Mouse (Mus musculus): Measurements from ENCODE around the gene Gm43064. TPM values are rescaled to one million over a fixed set of nuclear protein-coding genes. Genes with fewer than 3 reads are reported as not detected.
"Not testable (repeated sequence)": the region's sequence is repeated elsewhere in the genome, so short reads cannot be mapped to it uniquely, and the experiment has no call there.

Gene Gm43064
- polyA plus RNA-seq, 1 experiment from 2014 or later: 0.39 TPM

GRCm38 (mm10) chr3:103830681-103831080, 21.3 kb downstream of the Gm43064 start:
- ATAC-seq (ENCODE audit: insufficient number of reproducible peaks, insufficient read depth, low FRiP score, low read depth); H3K9me3 ChIP-seq (ENCODE audit: control insufficient read depth, low read length); H3K4me3 ChIP-seq (ENCODE audit: control insufficient read depth in 1 of 2, insufficient read depth in 1 of 2, low read depth in 1 of 2, low read length in 2 of 2); H3K36me3 ChIP-seq (ENCODE audit: control insufficient read depth, insufficient read depth, low read length); H3K27me3 ChIP-seq (ENCODE audit: control insufficient read depth, insufficient read depth, low read length); H3K4me2 ChIP-seq (ENCODE audit: low read length); H3K9ac ChIP-seq (ENCODE audit: low read length): not testable (repeated sequence)
- 65% methylated on average over 1 of the region's 1 CpGs for WGBS
- peak overlapping the region in 1 of 2 experiments; percentile 19; a peak in 1 of 4 replicates for H3K27ac ChIP-seq (replicated peaks in 1 of 2; ENCODE audit: control insufficient read depth in 1 of 2, insufficient read depth in 1 of 2, low read depth in 2 of 2, low read length in 2 of 2)
- H3K4me1 ChIP-seq (ENCODE audit: control insufficient read depth in 2 of 2, insufficient read depth in 2 of 2, low read length in 2 of 2): peaks cover 5 to 24% of the 10 kb centered on the region in 2 experiments

DNA sequence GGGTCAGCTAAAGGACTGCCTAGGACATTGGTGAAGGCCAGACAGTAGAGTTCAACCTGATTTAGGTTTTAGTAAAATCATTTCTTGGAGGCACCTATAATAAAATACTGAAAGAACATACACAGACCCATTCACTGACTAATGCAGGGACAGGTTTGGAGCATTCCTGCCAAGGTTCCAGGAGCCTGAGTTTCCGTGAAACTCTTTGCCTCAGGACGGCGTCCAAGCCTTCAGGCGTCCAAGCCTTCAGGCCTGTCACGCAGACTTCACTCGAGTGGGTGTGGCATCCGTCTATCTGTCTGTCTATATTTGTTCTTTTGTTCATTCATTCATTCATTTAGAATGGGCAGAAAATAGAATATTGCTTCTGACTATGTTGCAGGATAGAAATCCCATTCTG, 21.8 kb downstream of the Gm43064 start:
- WGBS: 46% methylated on average over 7 of the region's 7 CpGs

DNA sequence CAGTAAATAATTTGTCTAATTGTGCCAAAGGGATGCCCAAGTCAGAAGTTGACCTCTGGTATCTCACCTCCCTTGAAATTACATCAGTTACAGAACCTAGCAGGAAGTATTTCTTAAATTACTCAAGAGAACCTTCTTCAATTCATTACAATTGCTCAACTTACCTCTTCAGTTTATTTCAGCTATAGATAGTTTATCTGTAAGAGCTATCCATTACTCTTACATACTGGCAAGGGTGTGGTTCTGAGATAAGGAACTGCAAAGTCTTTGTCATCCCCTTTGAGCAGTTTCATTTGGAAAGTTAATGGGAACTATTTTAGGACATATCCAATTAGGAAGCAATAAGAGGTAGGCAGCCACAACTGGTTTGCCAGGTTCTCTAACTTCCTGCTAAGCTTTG, 23.1 kb downstream of the Gm43064 start, which contains the start of gene Bcl2l15:
TSS of gene Bcl2l15 (plus strand) at position 176 of the 400 bp plus-strand sequence.
- Histone ChIP-seq H3K27ac (replicated peaks in 1 of 2; ENCODE audit: control insufficient read depth in 1 of 2, insufficient read depth in 1 of 2, low read depth in 2 of 2, low read length in 2 of 2) (peak within 1 kb of the TSS in 1 of 2 experiments; percentile 19; a peak in 2 of 4 replicates), H3K9ac (ENCODE audit: low read length) (no peak within 1 kb of the TSS), H3K9me3 (ENCODE audit: control insufficient read depth, low read length) (no peaks in the 10 kb centered on the region), H3K4me3 (ENCODE audit: control insufficient read depth in 1 of 2, insufficient read depth in 1 of 2, low read depth in 1 of 2, low read length in 2 of 2) (no peak within 1 kb of the TSS), H3K4me2 (ENCODE audit: low read length) (no peak within 1 kb of the TSS), H3K36me3 (ENCODE audit: control insufficient read depth, insufficient read depth, low read length) (no peaks in the 10 kb centered on the region), H3K27me3 (ENCODE audit: control insufficient read depth, insufficient read depth, low read length) (no peaks in the 10 kb centered on the region), H3K4me1 (ENCODE audit: control insufficient read depth in 2 of 2, insufficient read depth in 2 of 2, low read length in 2 of 2) (peaks cover 5 to 24% of the 10 kb centered on the region in 2 experiments)
- ATAC-seq (ENCODE audit: insufficient number of reproducible peaks, insufficient read depth, low FRiP score, low read depth): no peak

More for the DNA sequence above, 21.8 kb downstream of the Gm43064 start:
- H3K27me3 ChIP-seq (ENCODE audit: control insufficient read depth, insufficient read depth, low read length): no peaks in the 10 kb centered on the region
- no peaks in the 10 kb centered on the region for H3K9me3 ChIP-seq (ENCODE audit: control insufficient read depth, low read length)
- H3K4me2 ChIP-seq (ENCODE audit: low read length): no peak overlapping the region
- H3K4me3 ChIP-seq (ENCODE audit: control insufficient read depth in 1 of 2, insufficient read depth in 1 of 2, low read depth in 1 of 2, low read length in 2 of 2): no peak overlapping the region
- no peak overlapping the region for H3K9ac ChIP-seq (ENCODE audit: low read length)
- peak overlapping the region in 1 of 2 experiments; percentile 19; a peak in 1 of 4 replicates for H3K27ac ChIP-seq (replicated peaks in 1 of 2; ENCODE audit: control insufficient read depth in 1 of 2, insufficient read depth in 1 of 2, low read depth in 2 of 2, low read length in 2 of 2)
- H3K36me3 ChIP-seq (ENCODE audit: control insufficient read depth, insufficient read depth, low read length): no peaks in the 10 kb centered on the region
- peaks cover 5 to 24% of the 10 kb centered on the region in 2 experiments for H3K4me1 ChIP-seq (ENCODE audit: control insufficient read depth in 2 of 2, insufficient read depth in 2 of 2, low read length in 2 of 2)
- no peak for ATAC-seq (ENCODE audit: insufficient number of reproducible peaks, insufficient read depth, low FRiP score, low read depth)

GRCm38 (mm10) chr3:103834001-103834400, 24.6 kb downstream of the Gm43064 start:
- WGBS: 92% methylated on average over 2 of the region's 2 CpGs
- H3K9me3 ChIP-seq (ENCODE audit: control insufficient read depth, low read length): no peaks in the 10 kb centered on the region
- H3K4me2 ChIP-seq (ENCODE audit: low read length): no peak overlapping the region
- no peak overlapping the region for H3K9ac ChIP-seq (ENCODE audit: low read length)
- no peaks in the 10 kb centered on the region for H3K36me3 ChIP-seq (ENCODE audit: control insufficient read depth, insufficient read depth, low read length)
- peaks cover 5 to 24% of the 10 kb centered on the region in 2 experiments for H3K4me1 ChIP-seq (ENCODE audit: control insufficient read depth in 2 of 2, insufficient read depth in 2 of 2, low read length in 2 of 2)
- no peak for ATAC-seq (ENCODE audit: insufficient number of reproducible peaks, insufficient read depth, low FRiP score, low read depth)
- no peaks in the 10 kb centered on the region for H3K27me3 ChIP-seq (ENCODE audit: control insufficient read depth, insufficient read depth, low read length)
- H3K27ac ChIP-seq (replicated peaks in 1 of 2; ENCODE audit: control insufficient read depth in 1 of 2, insufficient read depth in 1 of 2, low read depth in 2 of 2, low read length in 2 of 2): no peak overlapping the region
- H3K4me3 ChIP-seq (ENCODE audit: control insufficient read depth in 1 of 2, insufficient read depth in 1 of 2, low read depth in 1 of 2, low read length in 2 of 2): no peak overlapping the region

GRCm38 (mm10) chr3:103835272-103835950, 26.0 kb downstream of the Gm43064 start:
- no peaks in the 10 kb centered on the region for H3K9me3 ChIP-seq (ENCODE audit: control insufficient read depth, low read length)
- ATAC-seq (ENCODE audit: insufficient number of reproducible peaks, insufficient read depth, low FRiP score, low read depth): no peak
- no peak overlapping the region for H3K9ac ChIP-seq (ENCODE audit: low read length)
- no peak overlapping the region for H3K4me3 ChIP-seq (ENCODE audit: control insufficient read depth in 1 of 2, insufficient read depth in 1 of 2, low read depth in 1 of 2, low read length in 2 of 2)
- 80% methylated on average over 6 of the region's 6 CpGs for whole genome bisulfite sequencing
- H3K36me3 ChIP-seq (ENCODE audit: control insufficient read depth, insufficient read depth, low read length): no peaks in the 10 kb centered on the region
- H3K27me3 ChIP-seq (ENCODE audit: control insufficient read depth, insufficient read depth, low read length): no peaks in the 10 kb centered on the region
- peaks cover 5 to 24% of the 10 kb centered on the region in 2 experiments for H3K4me1 ChIP-seq (ENCODE audit: control insufficient read depth in 2 of 2, insufficient read depth in 2 of 2, low read length in 2 of 2)
- no peak overlapping the region for H3K27ac ChIP-seq (replicated peaks in 1 of 2; ENCODE audit: control insufficient read depth in 1 of 2, insufficient read depth in 1 of 2, low read depth in 2 of 2, low read length in 2 of 2)
- no peak overlapping the region for H3K4me2 ChIP-seq (ENCODE audit: low read length)

- Histone ChIP-seq H3K9ac (ENCODE audit: low read length) (no peak overlapping the region), H3K4me1 (ENCODE audit: control insufficient read depth in 2 of 2, insufficient read depth in 2 of 2, low read length in 2 of 2) (peaks cover 5 to 19% of the 10 kb centered on the region in 2 experiments), H3K36me3 (ENCODE audit: control insufficient read depth, insufficient read depth, low read length) (no peaks in the 10 kb centered on the region), H3K4me2 (ENCODE audit: low read length) (no peak overlapping the region), H3K4me3 (ENCODE audit: control insufficient read depth in 1 of 2, insufficient read depth in 1 of 2, low read depth in 1 of 2, low read length in 2 of 2) (no peak overlapping the region), H3K27ac (replicated peaks in 1 of 2; ENCODE audit: control insufficient read depth in 1 of 2, insufficient read depth in 1 of 2, low read depth in 2 of 2, low read length in 2 of 2) (no peak overlapping the region), H3K9me3 (ENCODE audit: control insufficient read depth, low read length) (no peaks in the 10 kb centered on the region), H3K27me3 (ENCODE audit: control insufficient read depth, insufficient read depth, low read length) (no peaks in the 10 kb centered on the region)
- WGBS: 70% methylated on average over 10 of the region's 10 CpGs
- no peak for ATAC-seq (ENCODE audit: insufficient number of reproducible peaks, insufficient read depth, low FRiP score, low read depth)
Observed at GRCm38 (mm10) chr3:103835951-103836310, 26.6 kb downstream of the Gm43064 start.

- Histone ChIP-seq H3K9me3 (ENCODE audit: control insufficient read depth, low read length) (no peaks in the 10 kb centered on the region), H3K9ac (ENCODE audit: low read length) (no peak overlapping the region), H3K4me2 (ENCODE audit: low read length) (no peak overlapping the region), H3K36me3 (ENCODE audit: control insufficient read depth, insufficient read depth, low read length) (no peaks in the 10 kb centered on the region), H3K27ac (replicated peaks in 1 of 2; ENCODE audit: control insufficient read depth in 1 of 2, insufficient read depth in 1 of 2, low read depth in 2 of 2, low read length in 2 of 2) (no peak overlapping the region), H3K4me1 (ENCODE audit: control insufficient read depth in 2 of 2, insufficient read depth in 2 of 2, low read length in 2 of 2) (peaks cover 2 to 14% of the 10 kb centered on the region in 2 experiments; a peak in 3 of 4 replicates), H3K27me3 (ENCODE audit: control insufficient read depth, insufficient read depth, low read length) (no peaks in the 10 kb centered on the region), H3K4me3 (ENCODE audit: control insufficient read depth in 1 of 2, insufficient read depth in 1 of 2, low read depth in 1 of 2, low read length in 2 of 2) (no peak overlapping the region)
- ATAC-seq (ENCODE audit: insufficient number of reproducible peaks, insufficient read depth, low FRiP score, low read depth): no peak
- WGBS: 88% methylated on average over 5 of the region's 5 CpGs
Observed at GRCm38 (mm10) chr3:103836453-103836852, 27.1 kb downstream of the Gm43064 start.

DNA sequence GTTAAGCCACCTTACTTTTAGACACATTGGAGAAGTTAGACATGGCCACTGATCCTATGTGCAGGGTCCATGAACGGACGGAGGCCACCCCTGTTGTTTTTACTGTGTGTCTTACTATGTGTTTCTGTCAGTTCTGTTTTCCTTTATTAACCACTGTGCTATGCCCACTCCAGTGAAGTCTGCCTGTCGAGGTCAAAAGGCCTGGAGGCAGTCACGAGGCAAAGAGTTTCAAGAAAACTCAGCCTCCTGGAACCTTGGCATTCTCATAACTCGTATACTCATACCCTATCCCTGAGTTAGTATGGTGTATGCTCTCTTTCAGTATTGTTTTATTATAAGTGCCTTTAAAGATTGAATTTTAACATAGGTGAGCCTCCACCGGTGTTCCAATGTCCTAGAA, 30.3 kb downstream of the Gm43064 start:
- H3K4me3 ChIP-seq (ENCODE audit: control insufficient read depth in 1 of 2, insufficient read depth in 1 of 2, low read depth in 1 of 2, low read length in 2 of 2): no peak overlapping the region
- no peaks in the 10 kb centered on the region for H3K4me1 ChIP-seq (ENCODE audit: control insufficient read depth in 2 of 2, insufficient read depth in 2 of 2, low read length in 2 of 2)
- WGBS: 88% methylated on average over 6 of the region's 6 CpGs
- no peak overlapping the region for H3K27ac ChIP-seq (replicated peaks in 1 of 2; ENCODE audit: control insufficient read depth in 1 of 2, insufficient read depth in 1 of 2, low read depth in 2 of 2, low read length in 2 of 2)
- H3K27me3 ChIP-seq (ENCODE audit: control insufficient read depth, insufficient read depth, low read length): no peaks in the 10 kb centered on the region
- ATAC-seq (ENCODE audit: insufficient number of reproducible peaks, insufficient read depth, low FRiP score, low read depth): no peak
- H3K9me3 ChIP-seq (ENCODE audit: control insufficient read depth, low read length): no peaks in the 10 kb centered on the region
- H3K4me2 ChIP-seq (ENCODE audit: low read length): no peak overlapping the region
- no peak overlapping the region for H3K9ac ChIP-seq (ENCODE audit: low read length)
- no peaks in the 10 kb centered on the region for H3K36me3 ChIP-seq (ENCODE audit: control insufficient read depth, insufficient read depth, low read length)
